Mouse (Mus musculus) ES-E14 (cell line): ENCODE measurements around the gene Gmfg.

Source experiments
- CHD2 ChIP-seq: IDR thresholded peaks from 2 replicates; pipeline ENCODE4 v1.6.1; 2014; ENCODE audit warnings: mild to moderate bottlenecking, low read depth, low read length, inconsistent platforms
- MAFK ChIP-seq: IDR thresholded peaks from 2 replicates; pipeline ENCODE4 v1.6.1; 2014; ENCODE audit warnings: mild to moderate bottlenecking, low read depth, low read length, inconsistent platforms; ENCODE audit not compliant: insufficient read depth
- ZNF384 ChIP-seq: IDR thresholded peaks from 2 replicates; pipeline ENCODE4 v1.6.1; 2012; ENCODE audit warnings: low read depth, low read length, inconsistent platforms

DNA sequence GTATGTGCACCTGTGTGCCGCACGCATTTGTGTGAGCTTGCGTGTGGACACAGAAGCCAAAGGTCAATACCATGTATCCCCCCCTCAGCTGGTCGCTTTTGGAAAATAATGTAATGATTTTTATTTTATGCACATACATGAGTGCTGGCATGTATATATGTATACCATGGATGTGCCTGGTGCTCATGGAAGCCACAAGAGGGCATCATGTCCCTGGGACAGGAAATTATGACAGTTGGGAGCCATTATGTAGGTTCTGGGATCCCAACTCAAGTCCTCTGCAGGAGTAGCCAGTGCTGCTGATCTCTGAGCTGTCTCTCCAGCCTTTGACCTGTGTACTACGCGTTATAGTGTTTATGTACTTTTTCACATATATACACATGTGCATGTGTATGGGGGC is 38.9 kb downstream of the Gmfg start:
- no peak for TF ChIP-seq MAFK
- TF ChIP-seq ZNF384 = no peak
- TF ChIP-seq CHD2 = no peak
